Mouse (Mus musculus) c-Kit-negative CD71-positive TER-119-positive erythroid progenitor cells, embryonic 14.5 days (primary cell): ENCODE data around the gene Ogdh.
"Not testable (repeated sequence)": the region's sequence is repeated elsewhere in the genome, so short reads cannot be mapped to it uniquely, and the experiment has no call there.

Experiments
- DNase-seq: peaks from one replicate; pipeline ENCODE4 v3.0.0-alpha.2; 2013; ENCODE audit warnings: low read depth, low spot score

Ogdh gene

DNA sequence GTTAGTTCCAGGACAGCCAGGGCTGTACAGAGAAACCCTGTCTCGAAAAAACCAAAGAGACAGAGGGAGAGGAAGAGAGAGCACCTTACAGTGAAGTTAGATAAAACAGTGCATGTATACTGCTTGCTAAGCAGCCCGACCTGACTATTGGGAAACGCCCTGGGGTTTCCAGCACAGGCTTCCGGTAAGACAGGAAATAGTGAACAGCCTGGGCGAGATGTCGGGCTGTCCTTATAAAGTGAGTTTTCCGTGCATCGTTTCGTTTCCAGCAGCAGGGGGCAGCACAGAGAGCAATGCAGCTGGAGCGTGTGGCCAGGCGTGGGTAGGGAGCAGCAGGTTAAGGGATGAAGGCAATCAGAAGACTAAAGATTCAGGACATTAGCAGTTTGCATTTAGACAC lies 74.5 kb downstream of the Ogdh start:
- DNase-seq = peak; percentile 54

DNA sequence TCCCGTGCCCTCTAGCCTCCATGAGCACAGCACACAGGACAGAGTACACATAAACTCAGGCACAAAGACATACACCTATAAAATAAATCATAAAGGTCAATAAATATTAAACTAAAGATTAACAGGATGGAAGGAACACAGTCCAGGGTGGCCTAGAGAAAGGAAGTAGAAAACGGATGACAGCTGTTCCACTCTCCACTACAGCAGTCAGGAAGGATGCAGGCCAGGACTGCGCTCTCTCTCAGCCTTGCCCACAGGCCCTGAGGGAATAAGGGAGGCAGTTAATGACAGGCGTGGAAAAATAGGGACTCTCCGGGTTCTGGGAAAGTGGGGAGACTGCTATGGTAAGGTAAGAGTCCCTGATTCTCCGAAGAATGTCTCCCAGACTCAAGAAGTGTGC lies 75.0 kb downstream of the Ogdh start:
- DNase-seq = no peak

GRCm38 (mm10) chr11:6367156-6367555 lies 75.7 kb downstream of the Ogdh start:
- no peak for DNase-seq

DNA sequence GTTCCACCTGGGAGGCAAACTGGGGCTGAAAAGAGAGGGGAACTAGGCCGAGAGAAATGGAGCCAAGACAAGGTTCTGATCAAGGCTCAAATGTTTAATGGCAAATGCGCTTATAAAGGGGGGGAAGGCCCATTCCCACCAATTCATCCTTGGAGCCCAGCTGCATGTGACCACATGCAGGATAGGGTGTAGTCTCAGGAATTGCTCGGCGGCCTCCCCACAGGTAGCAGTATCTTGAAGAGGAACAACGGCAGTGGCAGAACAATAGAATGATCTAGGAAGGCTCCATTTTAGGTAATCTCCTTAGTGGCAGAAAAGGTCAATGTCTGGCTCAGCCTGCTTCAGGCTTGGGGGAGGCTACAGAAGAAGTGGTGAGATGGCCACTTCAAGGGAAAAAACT lies 76.6 kb downstream of the Ogdh start:
- DNase-seq = not testable (repeated sequence)

DNA sequence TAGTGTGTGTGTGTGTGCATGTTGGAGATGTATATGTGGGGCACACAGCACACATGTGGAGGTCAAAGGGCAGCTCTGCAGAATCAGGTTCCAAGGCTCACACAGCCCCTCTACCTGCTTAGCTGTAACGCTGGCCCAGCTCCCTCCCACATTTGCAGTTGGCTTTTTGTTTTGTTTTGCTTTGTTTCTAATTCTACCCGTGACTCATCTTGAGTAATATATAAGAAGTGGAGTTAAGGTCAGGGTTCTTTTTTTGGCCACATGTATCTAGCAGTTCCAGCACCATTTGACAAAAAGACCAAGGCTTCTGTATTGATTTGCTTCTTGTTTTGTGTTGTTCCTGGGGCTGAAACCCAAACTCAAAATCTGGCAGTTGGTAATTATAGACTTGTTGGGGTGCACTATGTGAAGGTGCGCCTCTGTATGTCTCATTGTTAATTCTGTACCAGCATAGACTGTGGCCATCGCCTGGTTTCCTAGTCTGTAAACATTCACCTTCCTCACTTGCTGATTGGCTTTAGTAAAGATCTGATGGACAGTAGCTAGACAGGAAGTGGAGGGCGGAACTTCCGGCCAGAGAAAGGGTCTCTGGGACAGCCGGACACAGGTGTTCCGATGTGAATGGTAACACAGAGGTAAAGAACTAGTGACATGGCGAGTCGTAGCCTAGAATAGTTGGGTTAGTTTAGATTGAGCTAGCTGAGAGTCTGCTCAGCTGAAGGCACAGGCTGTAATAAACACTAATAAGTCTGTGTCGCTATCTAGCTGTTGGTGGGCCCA lies 80.1 kb downstream of the Ogdh start:
- no peak for DNase-seq

DNA sequence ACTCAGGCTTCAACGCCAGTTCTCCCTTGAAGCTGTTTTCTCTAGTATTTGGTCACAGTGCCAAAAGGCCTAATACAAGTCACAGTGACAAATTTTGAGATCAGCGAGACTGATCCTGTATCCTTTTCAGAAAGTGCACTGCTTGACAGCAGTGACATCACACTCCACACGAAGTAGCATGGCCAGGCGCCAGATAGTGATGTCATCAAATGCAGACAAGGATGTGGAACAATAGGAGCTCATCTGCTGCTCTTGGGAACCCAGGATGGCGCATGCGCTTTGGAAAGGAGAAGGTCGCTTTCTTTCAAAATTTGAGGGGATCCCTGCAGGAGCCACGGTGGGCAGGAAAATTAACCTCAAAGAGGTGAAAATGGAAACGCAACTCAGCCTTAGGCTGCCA lies 81.4 kb downstream of the Ogdh start:
- DNase-seq = no peak

DNA sequence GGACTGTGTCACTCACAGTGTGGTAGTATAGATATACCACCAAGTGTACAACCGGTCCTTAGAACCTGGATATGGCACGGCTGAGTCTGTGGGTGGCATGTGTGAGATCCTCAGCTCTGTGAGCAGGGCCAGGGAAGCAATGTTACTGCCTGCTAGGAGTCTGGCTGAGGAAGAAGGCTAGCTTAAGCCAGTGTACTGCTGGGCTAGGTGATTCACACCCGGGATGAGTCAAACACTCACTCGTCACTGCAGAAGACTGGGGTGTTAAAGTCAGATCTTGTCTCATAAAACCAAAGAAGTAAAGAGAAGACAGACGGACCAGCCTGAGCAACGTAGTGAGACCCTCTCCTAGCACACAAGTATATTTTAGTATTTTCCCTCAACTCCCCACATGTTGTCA lies 89.5 kb downstream of the Ogdh start:
- no peak for DNase-seq

DNA sequence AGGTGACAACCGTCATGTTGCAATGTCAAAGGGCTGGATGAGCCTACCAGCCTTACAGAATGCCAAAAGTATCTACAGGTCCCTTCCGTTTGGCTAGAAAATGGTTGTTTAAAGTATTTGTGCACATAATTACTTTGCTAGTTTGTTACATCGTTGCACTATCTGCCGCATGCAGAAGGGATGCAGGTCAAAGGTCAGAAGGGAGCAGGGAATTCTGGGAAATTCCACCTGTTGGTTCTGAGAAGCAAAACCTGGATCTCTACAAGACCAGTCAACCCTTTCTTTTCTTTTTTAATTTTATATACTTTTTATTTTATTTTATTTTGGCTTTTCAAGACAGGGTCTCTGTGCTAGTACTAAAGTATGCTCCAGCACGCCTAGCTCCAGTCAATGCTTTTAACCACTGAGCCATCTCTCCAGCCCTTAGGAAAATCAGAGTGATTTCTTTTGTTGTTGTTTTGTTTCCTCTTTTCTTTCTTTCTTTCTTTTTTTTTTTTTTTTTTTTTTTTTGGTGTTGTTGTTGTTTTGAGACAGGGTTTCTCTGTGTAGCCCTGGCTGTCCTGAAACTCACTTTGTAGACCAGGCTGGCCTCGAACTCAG lies 96.8 kb downstream of the Ogdh start:
- no peak for DNase-seq

- peak; percentile 85 for DNase-seq
Measured at GRCm38 (mm10) chr11:6388726-6389413, 97.4 kb downstream of the Ogdh start, which contains the start of gene Zmiz2. TSS of gene Zmiz2 (plus strand) at chr11:6389074.

GRCm38 (mm10) chr11:6389483-6389921 lies 98.1 kb downstream of the Ogdh start:
- no peak for DNase-seq

DNA sequence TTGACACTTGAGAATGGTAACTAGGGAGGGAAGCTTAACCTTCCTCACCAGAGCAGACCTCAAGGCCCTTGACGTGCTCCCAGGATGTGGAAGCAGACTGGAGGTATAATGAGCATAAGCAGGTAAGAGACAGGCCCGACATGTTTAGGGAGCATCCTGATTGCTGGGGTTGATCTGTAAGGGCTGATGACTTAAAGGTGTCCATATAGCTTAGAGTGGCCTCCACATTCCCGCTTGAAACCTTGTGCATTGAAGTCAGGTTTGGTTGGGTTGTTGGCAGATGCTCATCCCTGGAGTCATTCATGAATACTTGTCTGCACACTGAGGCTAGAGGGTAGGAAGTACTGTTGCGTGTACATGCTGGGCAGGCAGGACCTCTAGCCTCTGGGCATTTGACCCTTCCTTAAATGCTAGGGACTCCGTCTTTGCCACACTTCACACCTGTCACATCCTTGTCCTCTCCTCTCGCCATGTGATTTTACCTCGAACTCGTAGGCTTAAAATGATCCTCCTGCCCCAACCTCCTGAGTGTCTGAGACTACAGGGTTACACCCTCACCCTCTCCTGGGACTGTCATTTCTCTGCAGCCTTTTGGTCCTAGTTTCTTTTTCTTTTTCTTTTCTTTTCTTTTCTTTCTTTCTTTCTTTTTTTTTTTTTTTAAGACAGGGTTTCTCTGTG lies 99.1 kb downstream of the Ogdh start:
- DNase-seq = no peak

DNA sequence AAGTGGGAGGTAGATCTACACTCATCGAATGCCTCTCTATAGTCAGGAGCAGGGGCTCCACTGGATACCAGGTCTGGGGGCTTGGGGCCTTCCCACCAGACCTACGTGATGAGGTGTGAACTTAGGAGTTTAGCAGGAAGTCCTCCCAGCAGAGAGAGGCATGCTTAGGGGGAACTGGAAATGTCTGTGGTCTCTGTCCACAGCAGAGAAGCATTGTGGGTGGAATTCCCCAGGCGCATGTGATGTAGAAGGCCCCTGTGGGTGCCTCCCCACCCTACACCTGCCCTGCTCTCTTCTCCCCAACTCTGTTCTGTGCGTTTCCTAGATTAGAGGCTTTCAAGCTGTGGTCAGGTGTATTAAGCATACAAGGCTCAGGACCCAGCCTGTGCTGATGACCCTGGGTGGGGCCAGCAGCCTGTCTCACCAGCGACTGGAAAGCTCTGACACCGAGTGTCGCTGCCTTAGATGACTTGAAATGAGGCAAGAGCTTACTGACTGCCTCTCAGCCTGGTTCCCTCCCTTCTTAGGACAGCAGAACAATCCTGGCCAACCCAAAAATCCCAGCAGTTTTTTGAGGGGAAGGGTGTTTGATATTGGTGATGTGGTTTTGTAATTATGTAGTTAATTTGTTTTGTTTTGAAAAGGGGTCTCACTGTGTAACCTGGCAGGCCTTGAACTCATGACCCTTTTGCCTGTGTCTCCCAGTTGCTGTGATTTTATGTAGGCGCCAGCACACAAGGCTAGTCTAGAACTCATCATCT lies 100.3 kb downstream of the Ogdh start:
- no peak for DNase-seq

DNA sequence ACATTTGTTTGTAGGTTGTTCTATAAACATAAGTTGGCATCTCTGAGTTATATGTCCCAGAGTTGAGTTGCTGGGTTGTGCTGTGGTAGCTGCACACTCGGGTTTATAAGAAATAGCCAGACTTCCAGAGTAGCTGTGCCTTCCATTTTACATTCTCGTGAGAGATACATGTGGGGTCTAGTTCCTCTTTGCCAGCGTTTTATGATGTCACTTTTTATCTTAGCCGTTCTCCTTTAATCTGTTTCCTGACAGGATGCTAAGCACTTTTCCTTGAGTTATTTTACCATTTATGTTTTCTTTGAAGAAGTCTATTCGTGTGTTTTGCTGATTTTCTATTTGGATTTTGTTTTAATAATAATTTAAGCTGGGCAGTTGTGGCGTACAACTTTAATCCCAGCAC lies 101.4 kb downstream of the Ogdh start:
- DNase-seq = no peak

- no peak for DNase-seq
Measured at GRCm38 (mm10) chr11:6393866-6394265, 102.4 kb downstream of the Ogdh start.

DNA sequence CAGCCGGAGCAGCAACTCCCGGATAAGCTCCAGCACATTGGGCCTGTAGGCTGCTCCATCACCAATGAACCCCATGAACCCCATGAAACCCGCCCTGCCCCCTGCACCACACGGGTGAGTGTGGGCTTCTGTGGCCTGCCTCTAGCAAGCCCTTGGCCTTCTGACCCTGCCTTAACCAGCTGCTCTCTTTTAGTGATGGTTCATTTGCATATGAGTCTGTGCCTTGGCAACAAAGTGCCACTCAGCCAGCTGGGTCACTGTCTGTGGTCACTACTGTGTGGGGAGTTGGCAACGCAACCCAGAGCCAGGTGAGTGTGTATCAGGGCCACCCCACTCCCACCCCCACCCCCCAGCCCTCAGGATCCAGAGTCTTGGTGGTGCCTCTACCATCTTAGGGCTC lies 104.1 kb downstream of the Ogdh start:
- DNase-seq = no peak

DNA sequence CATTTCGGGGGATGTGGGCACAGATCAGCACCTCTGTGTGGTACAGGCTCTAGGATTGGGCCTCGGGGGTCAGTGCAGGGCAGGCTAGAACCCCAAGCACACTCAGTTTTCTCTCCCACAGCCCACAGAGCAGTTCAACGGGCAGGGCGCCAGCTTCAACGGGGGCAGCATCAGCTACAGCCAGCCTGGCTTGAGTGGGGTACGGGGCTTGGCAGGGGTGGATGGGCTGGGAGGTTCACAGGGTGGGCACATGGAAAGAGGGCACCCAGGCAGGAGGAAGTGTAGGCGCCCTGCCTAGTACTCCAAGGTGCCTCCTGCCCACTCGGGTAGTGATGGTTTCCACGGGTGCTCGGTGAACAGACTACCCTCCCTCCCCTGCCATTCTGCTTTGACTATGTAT lies 106.7 kb downstream of the Ogdh start:
- DNase-seq = no peak

DNA sequence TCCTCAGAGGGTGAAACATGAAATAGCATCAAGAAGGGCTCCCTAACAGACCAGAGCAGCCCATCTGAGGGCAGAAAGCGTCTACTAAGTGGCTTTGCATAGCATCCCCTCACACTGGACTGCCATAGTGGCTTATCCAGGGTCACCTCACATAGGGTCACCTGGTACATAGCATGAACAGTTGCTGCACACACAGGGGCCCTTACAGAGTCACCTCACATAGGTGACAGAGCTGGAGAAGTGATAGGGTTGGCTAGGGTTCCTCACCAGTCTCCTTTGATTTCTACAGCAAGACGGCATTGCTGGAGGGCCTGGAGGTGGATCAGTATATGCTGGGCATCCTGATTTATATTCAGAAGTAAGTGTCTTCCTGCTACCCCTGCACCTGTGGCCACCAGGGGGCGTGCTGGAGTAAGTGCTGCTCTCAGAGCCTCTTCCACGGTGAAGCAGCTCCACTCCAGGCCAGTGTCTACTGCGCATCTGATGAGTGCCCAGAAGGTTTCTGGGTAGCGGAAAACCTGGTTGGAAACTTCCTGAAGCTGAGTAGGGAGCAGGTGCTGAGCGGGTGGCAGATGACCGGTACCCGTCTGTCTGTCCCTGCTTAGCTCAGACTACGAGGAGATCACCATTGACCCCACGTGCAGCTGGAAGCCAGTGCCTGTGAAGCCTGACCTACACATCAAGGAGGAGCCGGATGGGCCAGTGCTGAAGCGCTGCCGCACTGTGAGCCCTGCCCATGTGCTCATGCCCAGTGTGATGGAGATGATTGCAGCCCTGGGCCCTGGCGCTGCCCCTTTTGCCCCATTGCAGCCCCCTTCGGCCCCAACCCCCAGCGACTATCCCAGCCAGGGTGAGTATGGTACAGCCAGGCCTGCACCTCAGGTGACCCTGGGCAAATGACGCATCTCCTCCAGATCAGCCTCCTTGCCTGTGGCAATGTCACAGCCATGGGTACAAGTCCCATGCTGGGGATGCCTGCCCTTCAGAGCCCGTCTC lies 111.4 kb downstream of the Ogdh start:
- DNase-seq = no peak

DNA sequence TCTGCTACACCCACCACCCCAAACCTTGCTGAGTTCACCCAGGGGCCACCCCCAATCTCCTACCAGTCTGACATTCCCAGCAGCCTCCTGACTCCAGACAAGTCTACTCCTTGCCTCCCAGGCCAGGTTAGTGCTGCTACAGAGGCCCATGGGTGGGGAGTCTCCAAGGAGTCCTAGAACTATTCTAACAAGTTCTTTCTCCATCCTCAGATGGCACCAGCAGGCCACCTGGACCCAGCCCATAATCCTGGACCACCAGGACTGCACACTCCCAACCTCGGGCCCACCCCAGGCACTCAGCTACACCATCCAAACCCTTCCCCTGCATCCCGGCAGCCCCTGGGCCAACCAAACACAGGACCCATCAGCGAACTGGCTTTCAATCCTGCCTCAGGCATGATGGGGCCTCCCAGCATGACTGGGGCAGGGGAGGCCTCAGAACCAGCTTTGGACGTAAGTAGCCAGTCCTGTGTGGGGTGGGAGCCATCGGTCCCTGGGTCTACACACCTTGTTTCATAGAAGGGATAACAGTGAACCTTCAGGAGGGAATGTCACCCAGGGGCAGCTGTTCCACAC lies 112.5 kb downstream of the Ogdh start:
- no peak for DNase-seq

GRCm38 (mm10) chr11:6404699-6405566 lies 113.5 kb downstream of the Ogdh start:
- no peak for DNase-seq
